Mouse (Mus musculus): Measurements from ENCODE around the gene Slc9a7.

DNA sequence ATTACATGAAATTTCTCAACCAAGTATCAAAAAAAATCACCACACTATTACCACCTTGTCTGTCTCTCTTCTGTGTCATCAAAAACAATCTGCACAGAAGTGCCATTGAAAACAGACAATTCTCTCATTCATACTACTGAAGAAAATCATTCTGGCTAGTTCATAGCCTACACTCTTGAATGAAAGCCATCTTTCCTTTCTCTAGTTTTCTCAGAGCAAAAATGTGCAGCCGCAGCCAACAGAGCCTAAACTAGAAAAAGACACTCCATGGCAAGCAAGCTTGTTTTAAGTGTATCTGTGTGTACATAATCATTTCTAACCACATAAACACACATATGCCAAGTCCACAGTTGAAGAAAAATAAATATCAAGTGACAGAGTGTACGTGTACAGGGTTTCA is 27.2 kb downstream of the Slc9a7 start:
- no peak for TF ChIP-seq POLR2A (IDR thresholded peaks at IDR 0.05; ENCODE audit: control insufficient read depth, low read depth, low read length)
- TF ChIP-seq CTCF (IDR thresholded peaks at IDR 0.05; ENCODE audit: control insufficient read depth, insufficient read depth, insufficient replicate concordance, low read depth, low read length) = no peak
